Mouse (Mus musculus): ENCODE measurements around the gene Socs5. TPM values are rescaled to one million over a fixed set of nuclear protein-coding genes. Genes with fewer than 3 reads are reported as not detected.

The Socs5 gene
- 11.6 and 12.2 TPM in 2 replicates for polyA plus RNA-seq (2012; rRNA removed; ENCODE audit: low replicate concordance)

GRCm38 (mm10) chr17:87107623-87108221 lies at the start of gene Socs5:
Socs5 (plus strand) TSS chr17:87107679.

Other genes starting within 250 kb of the Socs5 start
- not detected in 2 replicates for gene Tmem247, start 190.3 kb upstream of the Socs5 start, polyA plus RNA-seq (2012; rRNA removed; ENCODE audit: low replicate concordance)
- gene Atp6v1e2, start 159.8 kb upstream of the Socs5 start, polyA plus RNA-seq (2012; rRNA removed; ENCODE audit: low replicate concordance), result not detected in 2 replicates
- gene Rhoq, start 144.6 kb upstream of the Socs5 start, polyA plus RNA-seq (2012; rRNA removed; ENCODE audit: low replicate concordance), result 51.2 and 95.2 TPM in 2 replicates
- 2.0 and 4.3 TPM in 2 replicates for gene Pigf, start 82.3 kb upstream of the Socs5 start, polyA plus RNA-seq (2012; rRNA removed; ENCODE audit: low replicate concordance)
- 6.1 and 23.7 TPM in 2 replicates for gene Cript, start 82.1 kb upstream of the Socs5 start, polyA plus RNA-seq (2012; rRNA removed; ENCODE audit: low replicate concordance)
- 67.4 and 107 TPM in 2 replicates for gene Mcfd2, start 158.3 kb downstream of the Socs5 start, polyA plus RNA-seq (2012; rRNA removed; ENCODE audit: low replicate concordance)
- gene Ttc7, start 175.2 kb downstream of the Socs5 start, polyA plus RNA-seq (2012; rRNA removed; ENCODE audit: low replicate concordance), result 41.5 and 153 TPM in 2 replicates